Mouse (Mus musculus) ES-E14 (cell line): ENCODE data around the gene Tenm3. TPM values are rescaled to one million over a fixed set of nuclear protein-coding genes. Genes with fewer than 3 reads are reported as not detected.
A peak's percentile ranks its signal among the peaks of the same experiment; 100 is the strongest.

ENCODE experiments used
- DNase-seq: peaks from one replicate; pipeline ENCODE4 v3.0.0-alpha.2; 2013; ENCODE audit warnings: low read depth, low spot score
- H3K27ac ChIP-seq: 2 replicates; pipeline ENCODE4 v1.5.1; 2012; ENCODE audit warnings: low read depth, mild to moderate bottlenecking, low read length, moderate library complexity, mixed read lengths; ENCODE audit not compliant: poor library complexity, insufficient read depth, severe bottlenecking
- H3K36me3 ChIP-seq: 2 replicates; pipeline ENCODE4 v1.6.1; 2012; ENCODE audit warnings: mild to moderate bottlenecking, low read length, moderate library complexity, mixed read lengths; ENCODE audit not compliant: control insufficient read depth, poor library complexity, insufficient read depth, severe bottlenecking
- H3K4me1 ChIP-seq, 2 experiments: fragments of 150-350 bp in 1 of 2; sonication (generic) in 1 of 2; 2 replicates each; pipeline ENCODE4 v1.6.1; 2012; ENCODE audit warnings: low read length in 2 of 2, mild to moderate bottlenecking in 1 of 2, mixed read lengths in 1 of 2; ENCODE audit not compliant: control insufficient read depth in 2 of 2, insufficient read depth in 2 of 2, poor library complexity in 1 of 2
- H3K4me3 ChIP-seq, 2 experiments: fragments of 150-350 bp in 1 of 2; sonication (generic) in 1 of 2; 2 replicates each; pipeline ENCODE4 v1.5.1; 2012; ENCODE audit warnings: low read length in 2 of 2, low read depth in 1 of 2, mild to moderate bottlenecking in 1 of 2, mixed read lengths in 1 of 2; ENCODE audit not compliant: insufficient read depth in 1 of 2, poor library complexity in 1 of 2, severe bottlenecking in 1 of 2
- H3K9ac ChIP-seq: 2 replicates; pipeline ENCODE4 v1.6.1; 2012; ENCODE audit warnings: low read depth, mild to moderate bottlenecking, low read length, mixed read lengths; ENCODE audit not compliant: poor library complexity, insufficient read depth, severe bottlenecking
- H3K9me3 ChIP-seq: fragments of 150-350 bp; sonication (generic); 2 replicates; pipeline ENCODE4 v1.6.1; 2012; ENCODE audit warnings: low read depth, mild to moderate bottlenecking, low read length; ENCODE audit not compliant: control insufficient read depth, insufficient read depth
- CHD2 ChIP-seq: IDR thresholded peaks from 2 replicates; pipeline ENCODE4 v1.6.1; 2014; ENCODE audit warnings: mild to moderate bottlenecking, low read depth, low read length, inconsistent platforms
- HCFC1 ChIP-seq: IDR thresholded peaks from 2 replicates; pipeline ENCODE4 v1.6.1; 2012; ENCODE audit warnings: low read length, inconsistent platforms, borderline replicate concordance; ENCODE audit not compliant: insufficient read depth
- MAFK ChIP-seq: IDR thresholded peaks from 2 replicates; pipeline ENCODE4 v1.6.1; 2014; ENCODE audit warnings: mild to moderate bottlenecking, low read depth, low read length, inconsistent platforms; ENCODE audit not compliant: insufficient read depth
- ZC3H11A ChIP-seq: IDR thresholded peaks from 2 replicates; pipeline ENCODE4 v1.6.1; 2012; ENCODE audit warnings: low read depth, mild to moderate bottlenecking, inconsistent platforms, low read length, borderline replicate concordance
- ZNF384 ChIP-seq: IDR thresholded peaks from 2 replicates; pipeline ENCODE4 v1.6.1; 2012; ENCODE audit warnings: low read depth, low read length, inconsistent platforms
- in situ Hi-C, 2 experiments: fragments of 600-800 bp; cut with MboI; formaldehyde crosslinking; loops; one replicate each; pipeline ENCODE4 v1.15.1; 2025; ENCODE audit warnings: low sequenced_read_pairs in 2 of 2, inconsistent platforms in 1 of 2; ENCODE audit not compliant: unreplicated experiment in 2 of 2
- total RNA-seq: library from RNA; depleted of rRNA; stranded (reverse); fragments of 300-350 nt; gene quantifications from 2 replicates; pipeline ENCODE4 v1.2.3, GENCODE M21; 2012

Tenm3 gene
- total RNA-seq, 1 experiment = 33.5 TPM

DNA sequence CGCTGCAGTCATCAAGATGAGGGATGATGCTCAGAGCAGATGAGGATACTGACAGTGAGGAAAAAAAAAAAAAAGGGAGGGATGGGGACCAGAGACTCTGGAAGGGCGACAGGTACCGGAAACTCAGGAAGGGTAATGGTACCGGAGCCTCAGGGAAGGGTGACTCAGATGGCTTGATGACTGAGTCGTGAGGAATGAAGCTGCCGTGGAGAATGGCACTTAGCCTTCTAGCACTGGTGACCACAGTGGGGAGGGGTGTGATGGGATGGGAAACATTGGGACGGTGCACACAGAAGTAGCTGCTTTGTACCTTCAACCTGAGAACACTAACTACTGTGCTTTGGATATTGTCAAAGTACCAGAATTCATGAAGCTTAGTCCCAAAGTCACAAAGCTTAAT, 18.1 kb downstream of the Tenm3 start:
- in situ Hi-C loops = no loop called here
- H3K9ac ChIP-seq = no peak overlapping the region
- DNase-seq = no peak
- no peak overlapping the region for H3K27ac ChIP-seq
- TF ChIP-seq CHD2 (no peak), ZNF384 (no peak), MAFK (no peak), HCFC1 (no peak), ZC3H11A (no peak)
- no peaks in the 10 kb centered on the region for H3K36me3 ChIP-seq
- H3K9me3 ChIP-seq = no peaks in the 10 kb centered on the region
- H3K4me3 ChIP-seq = no peak overlapping the region
- peaks cover 0 to 7% of the 10 kb centered on the region in 2 experiments; a peak in 2 of 4 replicates for H3K4me1 ChIP-seq

DNA sequence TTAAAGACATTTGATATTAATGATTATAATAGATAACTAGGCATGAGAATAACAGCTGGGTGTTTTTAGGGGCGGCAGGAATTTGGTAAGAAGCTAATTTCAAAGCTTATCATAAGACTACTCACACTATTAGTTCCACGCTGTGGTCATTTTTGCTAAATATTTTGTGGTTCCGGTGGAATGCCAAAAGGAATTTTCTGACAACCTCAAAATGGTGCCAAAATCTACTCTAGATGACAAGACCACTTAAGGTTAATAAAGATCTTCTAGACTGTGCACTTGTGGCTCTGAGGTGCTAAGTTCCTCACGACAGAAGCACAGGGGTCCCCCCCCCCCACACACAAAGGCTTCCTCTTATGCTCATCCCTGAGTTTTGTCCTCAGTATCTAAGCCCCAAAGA, 21.5 kb downstream of the Tenm3 start:
- Histone ChIP-seq H3K9ac (no peak overlapping the region), H3K4me1 (0 out of 4 replicates have a peak, but pooled peaks cover 0 to under 1% of the 10 kb centered on the region in 2 experiments), H3K4me3 (no peak overlapping the region), H3K36me3 (no peaks in the 10 kb centered on the region), H3K27ac (no peak overlapping the region), H3K9me3 (no peaks in the 10 kb centered on the region)
- in situ Hi-C loops = no loop called here
- DNase-seq = no peak
- TF ChIP-seq MAFK (no peak), HCFC1 (no peak), ZC3H11A (no peak), CHD2 (no peak), ZNF384 (no peak)

DNA sequence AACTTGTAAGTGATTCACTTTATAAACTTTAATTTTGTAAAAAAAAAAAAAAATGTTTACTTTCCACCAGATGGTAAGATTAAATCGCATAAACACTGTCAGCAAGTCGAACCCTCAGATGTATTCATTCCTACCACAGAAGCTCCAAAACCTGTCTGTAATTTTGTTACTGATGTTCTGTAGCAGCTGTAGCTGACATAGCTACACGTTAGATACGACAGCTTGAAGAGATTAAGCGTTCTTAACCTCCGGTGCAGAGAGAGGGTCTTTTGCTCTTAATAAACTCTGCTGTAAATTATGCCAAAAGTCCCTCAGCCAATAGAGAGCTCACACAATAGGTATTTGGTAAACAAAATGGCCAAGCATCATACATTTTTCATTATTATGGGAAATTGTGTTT, 23.8 kb downstream of the Tenm3 start:
- Histone ChIP-seq H3K4me3 (no peak overlapping the region), H3K9ac (no peak overlapping the region), H3K4me1 (peaks cover 0 to 4% of the 10 kb centered on the region in 2 experiments; a peak in 2 of 4 replicates), H3K9me3 (no peaks in the 10 kb centered on the region), H3K36me3 (no peaks in the 10 kb centered on the region), H3K27ac (no peak overlapping the region)
- no peak for DNase-seq
- in situ Hi-C loops = no loop called here
- TF ChIP-seq ZNF384 = no peak
- no peak for TF ChIP-seq CHD2
- TF ChIP-seq ZC3H11A = no peak
- no peak for TF ChIP-seq HCFC1
- TF ChIP-seq MAFK = no peak

DNA sequence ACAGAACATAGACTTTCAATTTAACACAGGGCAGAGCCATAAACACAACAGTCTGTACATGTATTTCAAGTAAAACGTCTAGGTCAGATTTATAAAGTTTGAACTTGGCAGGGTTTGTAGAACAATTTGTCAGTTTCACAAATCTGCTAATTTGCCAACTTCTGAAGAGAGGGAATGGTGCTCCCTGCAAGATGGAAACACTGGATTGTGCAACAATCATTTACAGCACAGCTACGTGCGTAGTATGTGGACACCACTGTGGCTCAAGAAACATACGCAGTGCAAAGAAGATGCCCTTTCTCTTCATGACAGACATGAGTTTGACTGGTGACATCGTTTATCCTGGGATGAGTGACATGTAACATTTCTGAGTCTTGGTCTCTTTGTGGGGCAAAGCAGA, 24.4 kb downstream of the Tenm3 start:
- DNase-seq = no peak
- no peaks in the 10 kb centered on the region for H3K36me3 ChIP-seq
- H3K27ac ChIP-seq = no peak overlapping the region
- no peaks in the 10 kb centered on the region for H3K9me3 ChIP-seq
- H3K9ac ChIP-seq = no peak overlapping the region
- no peak overlapping the region for H3K4me3 ChIP-seq
- no peak for TF ChIP-seq ZNF384
- no peak for TF ChIP-seq HCFC1
- TF ChIP-seq MAFK = no peak
- no peak for TF ChIP-seq ZC3H11A
- in situ Hi-C loops = no loop called here
- H3K4me1 ChIP-seq = peaks cover 0 to 4% of the 10 kb centered on the region in 2 experiments; a peak in 2 of 4 replicates

GRCm38 (mm10) chr8:48816941-48817340, 26.8 kb downstream of the Tenm3 start:
- DNase-seq = peak; percentile 47
- H3K4me3 ChIP-seq = no peak overlapping the region
- no peaks in the 10 kb centered on the region for H3K36me3 ChIP-seq
- H3K9ac ChIP-seq = no peak overlapping the region
- no peak overlapping the region for H3K27ac ChIP-seq
- H3K4me1 ChIP-seq = peaks cover under 1 to 9% of the 10 kb centered on the region in 2 experiments; a peak in 3 of 4 replicates
- H3K9me3 ChIP-seq = no peaks in the 10 kb centered on the region
- no peak for TF ChIP-seq ZC3H11A
- in situ Hi-C loops = no loop called here
